In the genomic region with DNA sequence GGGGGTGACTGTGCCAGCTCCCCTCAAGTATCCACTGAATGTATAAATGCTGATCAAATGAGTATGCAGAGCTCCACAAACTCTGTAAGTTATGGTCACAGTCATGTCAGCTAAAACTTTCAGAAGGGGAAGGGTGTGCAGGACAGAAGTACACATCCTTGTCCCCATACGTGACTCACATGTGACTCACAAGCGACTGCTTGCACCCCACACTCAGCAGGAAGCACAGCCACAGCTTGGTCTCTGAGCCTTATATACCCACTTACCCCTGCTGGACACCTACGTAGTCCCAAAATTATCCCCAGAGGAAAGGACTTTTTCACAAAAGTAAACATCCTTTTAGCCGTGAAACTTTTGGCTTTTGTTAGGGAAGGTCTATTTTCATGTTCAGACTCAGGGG, we compare ENCODE assay signal across 35 mouse cellular contexts. TPM values are rescaled to one million over a fixed set of nuclear protein-coding genes. Genes with fewer than 3 reads are reported as not detected.
DNase-seq lines count a peak whose midpoint lies in the region; ATAC-seq lines count a peak whose summit lies in the region.
"Had no signal": no experiment of that assay in that cellular context is flagged by ENCODE, and none has a peak within 500 bp of the region (broad histone marks: within the 10 kb centered on the region; RNA-seq: fewer than 3 reads in every experiment).

No protein-coding gene starts in this region.

- ATAC-seq in intestine, embryonic 16.5 days: peak; percentile 39; the same call in 1 of the 2 replicates
- no peak for ATAC-seq in intestine, embryonic 15.5 days
- ATAC-seq in forebrain, embryonic 12.5 days (ENCODE audit: low FRiP score): no peak
- ATAC-seq: activated CD4-positive, CD25-positive, alpha-beta regulatory T cell, adult 4 months; forebrain, embryonic 14.5 days; forebrain, postnatal 0 days; hindbrain, embryonic 16.5 days had no signal

- H3K4me3 ChIP-seq in intestine, embryonic 16.5 days (ENCODE audit: low read length): no peak overlapping the region
- no peak overlapping the region for H3K4me3 ChIP-seq in intestine, embryonic 15.5 days (replicated peaks)
- no peak overlapping the region for H3K4me3 ChIP-seq in forebrain, embryonic 12.5 days (replicated peaks)
- H3K4me3 ChIP-seq: forebrain, embryonic 10.5 days; heart, embryonic 12.5 days; heart, embryonic 15.5 days; hindbrain, embryonic 10.5 days; hindbrain, embryonic 13.5 days had no signal

- no peaks in the 10 kb centered on the region for H3K9me3 ChIP-seq in intestine, embryonic 16.5 days (ENCODE audit: control insufficient read depth, low read length)
- no peaks in the 10 kb centered on the region for H3K9me3 ChIP-seq in intestine, embryonic 15.5 days
- no peaks in the 10 kb centered on the region for H3K9me3 ChIP-seq in forebrain, embryonic 12.5 days
- H3K9me3 ChIP-seq: forebrain, embryonic 10.5 days; heart, embryonic 12.5 days; heart, embryonic 15.5 days; hindbrain, embryonic 10.5 days; hindbrain, embryonic 13.5 days had no signal

- H3K27me3 ChIP-seq in intestine, embryonic 16.5 days (replicated peaks; ENCODE audit: control insufficient read depth, insufficient read depth, low read length): no peaks in the 10 kb centered on the region
- no peaks in the 10 kb centered on the region for H3K27me3 ChIP-seq in intestine, embryonic 15.5 days (replicated peaks)
- no peaks in the 10 kb centered on the region for H3K27me3 ChIP-seq in forebrain, embryonic 12.5 days
- H3K27me3 ChIP-seq: heart, embryonic 12.5 days; heart, embryonic 15.5 days; hindbrain, embryonic 13.5 days had no signal

- H3K9ac ChIP-seq in intestine, embryonic 16.5 days (ENCODE audit: low read depth, low read length): no peak overlapping the region
- no peak overlapping the region for H3K9ac ChIP-seq in intestine, embryonic 15.5 days
- no peak overlapping the region for H3K9ac ChIP-seq in forebrain, embryonic 12.5 days
- H3K9ac ChIP-seq: forebrain, postnatal 0 days; heart, embryonic 12.5 days; heart, embryonic 15.5 days; hindbrain, embryonic 13.5 days had no signal

- no peaks in the 10 kb centered on the region for H3K36me3 ChIP-seq in intestine, embryonic 16.5 days (ENCODE audit: control insufficient read depth, insufficient read depth, low read length)
- H3K36me3 ChIP-seq in intestine, embryonic 15.5 days: no peaks in the 10 kb centered on the region
- no peaks in the 10 kb centered on the region for H3K36me3 ChIP-seq in forebrain, embryonic 12.5 days (replicated peaks)
- H3K36me3 ChIP-seq: forebrain, embryonic 10.5 days; heart, embryonic 12.5 days; heart, embryonic 15.5 days; hindbrain, embryonic 10.5 days; hindbrain, embryonic 13.5 days had no signal

- no peak overlapping the region; the same call in 1 of the 2 replicates for H3K27ac ChIP-seq in intestine, embryonic 16.5 days (ENCODE audit: low read length)
- no peak overlapping the region for H3K27ac ChIP-seq in intestine, embryonic 15.5 days
- no peak overlapping the region for H3K27ac ChIP-seq in forebrain, embryonic 12.5 days
- H3K27ac ChIP-seq: forebrain, embryonic 10.5 days; heart, embryonic 15.5 days; hindbrain, embryonic 10.5 days; hindbrain, embryonic 13.5 days had no signal

- H3K4me1 ChIP-seq in intestine, embryonic 16.5 days (ENCODE audit: control insufficient read depth, insufficient read depth, low read length): peaks cover 18% of the 10 kb centered on the region; the same call in 1 of the 2 replicates
- H3K4me1 ChIP-seq in intestine, embryonic 15.5 days (replicated peaks): peaks cover 11% of the 10 kb centered on the region
- H3K4me1 ChIP-seq in forebrain, embryonic 12.5 days: no peaks in the 10 kb centered on the region
- H3K4me1 ChIP-seq: heart, embryonic 12.5 days; heart, embryonic 15.5 days had no signal

- peak; percentile 58 for DNase-seq in adrenal gland, adult 2 months
- DNase-seq in adrenal gland, adult 18-20 months (ENCODE audit: low spot score in 2 of 2): no peak
- peak; percentile 56 for DNase-seq in 3T3-L1 (ENCODE audit: low read depth, low spot score)
- DNase-seq in brain, adult 2 months (ENCODE audit: low read depth, low spot score): peak; percentile 65
- no peak for DNase-seq in embryo, embryonic 10.5 days (ENCODE audit: low spot score)
- DNase-seq: adrenal gland, postnatal 14 days; cerebellum, adult 11-12 months; cerebellum, adult 8-10 months; cerebellum, postnatal 10 days; cerebellum, postnatal 36 days; forebrain, postnatal 0 days; gastrocnemius, postnatal 10 days; gastrocnemius, postnatal 36 days; heart, postnatal 10 days; heart, postnatal 36 days; kidney, adult 11 months had no signal

- 60% methylated on average over 4 of the region's 4 CpGs for WGBS in intestine, embryonic 16.5 days
- WGBS in intestine, embryonic 15.5 days: 58% methylated on average over 4 of the region's 4 CpGs
- 80% methylated on average over 4 of the region's 4 CpGs for WGBS in forebrain, embryonic 12.5 days

- no peak overlapping the region for H3K4me2 ChIP-seq in intestine, embryonic 16.5 days (ENCODE audit: low read depth, low read length)
- H3K4me2 ChIP-seq in intestine, embryonic 15.5 days (replicated peaks): no peak overlapping the region
- H3K4me2 ChIP-seq in forebrain, embryonic 12.5 days: no peak overlapping the region
- H3K4me2 ChIP-seq: heart, embryonic 12.5 days; heart, embryonic 15.5 days; hindbrain, embryonic 13.5 days had no signal

RNA-seq across cellular contexts. Expression of a gene that starts 20.2 kb away (rescaled TPM):
- 10 to 100 TPM; 30.4 to 30.6 TPM for total RNA-seq in adrenal gland, adult 2 months (2021)
- 10.9 and 13.1 TPM in 2 replicates for polyA plus RNA-seq in adrenal gland, adult 2 months (2012; rRNA removed)
- 10 to 100 TPM; 35.4 to 50.2 TPM for total RNA-seq in adrenal gland, adult 18-20 months (2021)
- 191 and 194 TPM in 2 replicates for polyA plus RNA-seq in intestine, embryonic 16.5 days (2015; fragmentation: Nextera tagmentation; extraction: Ambion mirVana)
- polyA plus RNA-seq in intestine, embryonic 15.5 days (2015; fragmentation: Nextera tagmentation; extraction: Ambion mirVana): 185 and 198 TPM in 2 replicates
- polyA plus RNA-seq in forebrain, embryonic 12.5 days (2016; fragmentation: Nextera tagmentation; extraction: Ambion mirVana): 26.5 and 27.5 TPM in 2 replicates
- total RNA-seq: granulocyte monocyte progenitor cell, adult 5-6 weeks had no signal
- polyA plus RNA-seq: activated CD4-positive, CD25-positive, alpha-beta regulatory T cell, adult 4 months had no signal

RNA-seq across cellular contexts. Expression of a gene that starts 36.8 kb away (rescaled TPM):
- total RNA-seq in adrenal gland, adult 2 months (2021): not detected
- not detected in 2 replicates for polyA plus RNA-seq in adrenal gland, adult 2 months (2012; rRNA removed)
- total RNA-seq in adrenal gland, adult 18-20 months (2021): not detected
- polyA plus RNA-seq in intestine, embryonic 16.5 days (2015; fragmentation: Nextera tagmentation; extraction: Ambion mirVana): not detected in 2 replicates
- polyA plus RNA-seq in intestine, embryonic 15.5 days (2015; fragmentation: Nextera tagmentation; extraction: Ambion mirVana): not detected in 2 replicates
- polyA plus RNA-seq in forebrain, embryonic 12.5 days (2016; fragmentation: Nextera tagmentation; extraction: Ambion mirVana): not detected in 2 replicates
- total RNA-seq: adrenal gland, postnatal 14 days; adrenal gland, postnatal 4 days; ES-E14; forebrain, postnatal 0 days; gastrocnemius, adult 18-20 months; gastrocnemius, postnatal 10 days; gastrocnemius, postnatal 36 days; granulocyte monocyte progenitor cell, adult 5-6 weeks; heart, postnatal 10 days; heart, postnatal 36 days had no signal
- polyA plus RNA-seq: activated CD4-positive, CD25-positive, alpha-beta regulatory T cell, adult 4 months; brain, embryonic 14.5 days; embryonic facial prominence, embryonic 11.5 days; embryonic facial prominence, embryonic 14.5 days; forebrain, embryonic 10.5 days; forebrain, embryonic 14.5 days; forebrain, postnatal 0 days; heart, embryonic 12.5 days; heart, embryonic 15.5 days; hindbrain, embryonic 10.5 days; hindbrain, embryonic 13.5 days; hindbrain, embryonic 16.5 days had no signal

RNA-seq across cellular contexts. Expression of a gene that starts 56.3 kb away (rescaled TPM):
- not detected for total RNA-seq in adrenal gland, adult 2 months (2021)
- polyA plus RNA-seq in adrenal gland, adult 2 months (2012; rRNA removed): not detected in 2 replicates
- not detected for total RNA-seq in adrenal gland, adult 18-20 months (2021)
- polyA plus RNA-seq in intestine, embryonic 16.5 days (2015; fragmentation: Nextera tagmentation; extraction: Ambion mirVana): not detected in 2 replicates
- polyA plus RNA-seq in intestine, embryonic 15.5 days (2015; fragmentation: Nextera tagmentation; extraction: Ambion mirVana): not detected in 2 replicates
- not detected in 2 replicates for polyA plus RNA-seq in forebrain, embryonic 12.5 days (2016; fragmentation: Nextera tagmentation; extraction: Ambion mirVana)
- total RNA-seq: adrenal gland, postnatal 14 days; adrenal gland, postnatal 4 days; ES-E14; forebrain, postnatal 0 days; gastrocnemius, adult 18-20 months; gastrocnemius, postnatal 10 days; granulocyte monocyte progenitor cell, adult 5-6 weeks; heart, postnatal 10 days; heart, postnatal 36 days had no signal
- polyA plus RNA-seq: activated CD4-positive, CD25-positive, alpha-beta regulatory T cell, adult 4 months; brain, embryonic 14.5 days; cortical plate, adult 2 months; embryonic facial prominence, embryonic 11.5 days; heart, embryonic 12.5 days; hindbrain, embryonic 10.5 days; hindbrain, embryonic 13.5 days had no signal

Comparison
In these comparisons a context has a peak if more than half of its experiments do, and no peak if none do; other contexts are left out.
1. DNase-seq: peak in adrenal gland, adult 2 months (single experiment), 3T3-L1 (single experiment) and brain, adult 2 months (single experiment); none in adrenal gland, adult 18-20 months (0 of 2) and embryo, embryonic 10.5 days (single experiment).